Mouse (Mus musculus) CH12.LX (cell line): ENCODE data around the gene Pds5a. TPM values are rescaled to one million over a fixed set of nuclear protein-coding genes. Genes with fewer than 3 reads are reported as not detected.

ENCODE experiments used
- DNase-seq: peaks from one replicate; pipeline ENCODE4 v3.0.0-alpha.2; 2013; ENCODE audit errors: extremely low read depth
- H3K27ac ChIP-seq: 2 replicates; pipeline ENCODE4 v1.5.1; 2012; ENCODE audit warnings: low read depth, mild to moderate bottlenecking, control low read depth, moderate library complexity; ENCODE audit not compliant: insufficient read depth
- H3K27me3 ChIP-seq: replicated peaks from 2 replicates; pipeline ENCODE3; 2012; ENCODE audit warnings: inconsistent platforms
- H3K36me3 ChIP-seq, 2 experiments: replicated peaks in 1 of 2; 2 replicates each; pipeline versions ENCODE3 to v1.6.1; 2012; ENCODE audit warnings: inconsistent platforms in 1 of 2, low read length in 1 of 2, mild to moderate bottlenecking in 1 of 2, mixed read lengths in 1 of 2, moderate library complexity in 1 of 2; ENCODE audit not compliant: control insufficient read depth in 1 of 2, insufficient read depth in 1 of 2
- H3K4me1 ChIP-seq, 2 experiments: 2 replicates each; pipeline ENCODE4 v1.6.1; 2012; ENCODE audit warnings: inconsistent platforms in 1 of 2, moderate library complexity in 1 of 2; ENCODE audit not compliant: insufficient read depth in 2 of 2, control insufficient read depth in 1 of 2
- H3K4me2 ChIP-seq: 2 replicates; pipeline ENCODE4 v1.6.1; 2012; ENCODE audit warnings: low read depth, mild to moderate bottlenecking, control low read depth; ENCODE audit not compliant: poor library complexity, insufficient read depth, severe bottlenecking
- H3K4me3 ChIP-seq, 3 experiments: fragments of 150-350 bp in 1 of 3; sonication (generic) in 1 of 3; replicated peaks in 1 of 3; 2 replicates each; pipeline versions ENCODE3 to v1.5.1; 2011 to 2012; ENCODE audit warnings: low read depth in 2 of 3, low read length in 2 of 3, mild to moderate bottlenecking in 2 of 3, moderate library complexity in 2 of 3, control low read depth in 1 of 3, improper control_type of control experiment in 1 of 3, inconsistent platforms in 1 of 3, mixed read lengths in 1 of 3; ENCODE audit not compliant: poor library complexity in 1 of 3
- H3K79me2 ChIP-seq: replicated peaks from 2 replicates; pipeline ENCODE4 v1.6.1; 2012; ENCODE audit warnings: mild to moderate bottlenecking, moderate library complexity; ENCODE audit not compliant: control insufficient read depth, poor library complexity, insufficient read depth, severe bottlenecking; ENCODE audit errors: extremely low read depth
- H3K9ac ChIP-seq: 2 replicates; pipeline ENCODE4 v1.6.1; 2012; ENCODE audit warnings: low read depth, mild to moderate bottlenecking, control low read depth, moderate library complexity; ENCODE audit not compliant: insufficient read depth
- H3K9me3 ChIP-seq: replicated peaks from 2 replicates; pipeline ENCODE3; 2012; ENCODE audit warnings: low read length, inconsistent platforms, mixed read lengths
- BHLHE40 ChIP-seq: IDR thresholded peaks from 2 replicates; pipeline ENCODE4 v1.6.1; 2011; ENCODE audit warnings: mild to moderate bottlenecking, low read depth, low read length, improper control_type of control experiment
- CHD1 ChIP-seq: IDR thresholded peaks from 2 replicates; pipeline ENCODE4 v1.6.1; 2012; ENCODE audit warnings: low read depth, low read length, improper control_type of control experiment, inconsistent platforms
- CHD2 ChIP-seq: IDR thresholded peaks from 2 replicates; pipeline ENCODE4 v1.6.1; 2011; ENCODE audit warnings: low read length, improper control_type of control experiment
- ELF1 ChIP-seq: IDR thresholded peaks from 2 replicates; pipeline ENCODE4 v1.6.1; 2014; ENCODE audit warnings: low read depth, mild to moderate bottlenecking, inconsistent platforms, low read length, improper control_type of control experiment
- ETS1 ChIP-seq: conservative IDR thresholded peaks from 2 replicates; pipeline ENCODE4 v1.6.1; 2012; ENCODE audit warnings: low read depth, mild to moderate bottlenecking, inconsistent platforms, low read length, improper control_type of control experiment, moderate library complexity
- GABPA ChIP-seq: IDR thresholded peaks from 2 replicates; pipeline ENCODE4 v1.6.1; 2012; ENCODE audit warnings: low read depth, low read length, improper control_type of control experiment, inconsistent platforms; ENCODE audit not compliant: insufficient replicate concordance
- HCFC1 ChIP-seq: IDR thresholded peaks from 2 replicates; pipeline ENCODE4 v1.6.1; 2012; ENCODE audit warnings: low read depth, mild to moderate bottlenecking, inconsistent platforms, low read length, improper control_type of control experiment
- JUN ChIP-seq: IDR thresholded peaks from 2 replicates; pipeline ENCODE4 v1.6.1; 2011; ENCODE audit warnings: low read depth, mild to moderate bottlenecking, low read length, improper control_type of control experiment, moderate library complexity; ENCODE audit not compliant: insufficient read depth
- JUND ChIP-seq: conservative IDR thresholded peaks from 2 replicates; pipeline ENCODE4 v1.6.1; 2011; ENCODE audit warnings: low read depth, low read length, improper control_type of control experiment
- KAT2A ChIP-seq: IDR thresholded peaks from 2 replicates; pipeline ENCODE4 v1.6.1; 2012; ENCODE audit warnings: low read length, improper control_type of control experiment, inconsistent platforms; ENCODE audit not compliant: insufficient replicate concordance
- MAX ChIP-seq: IDR thresholded peaks from 2 replicates; pipeline ENCODE4 v1.6.1; 2011; ENCODE audit warnings: low read length, improper control_type of control experiment
- MXI1 ChIP-seq: IDR thresholded peaks from 2 replicates; pipeline ENCODE4 v1.6.1; 2011; ENCODE audit warnings: mild to moderate bottlenecking, low read depth, low read length, improper control_type of control experiment
- MYC ChIP-seq: IDR thresholded peaks from 2 replicates; pipeline ENCODE4 v1.6.1; 2011; ENCODE audit warnings: low read depth, mild to moderate bottlenecking, improper control_type of control experiment, low read length
- NELFE ChIP-seq: IDR thresholded peaks from 2 replicates; pipeline ENCODE4 v1.6.1; 2011; ENCODE audit warnings: low read depth, low read length, improper control_type of control experiment
- NRF1 ChIP-seq: IDR thresholded peaks from 2 replicates; pipeline ENCODE4 v1.6.1; 2014; ENCODE audit warnings: low read depth, mild to moderate bottlenecking, inconsistent platforms, low read length, improper control_type of control experiment, moderate library complexity
- PAX5 ChIP-seq: IDR thresholded peaks from 2 replicates; pipeline ENCODE4 v1.6.1; 2012; ENCODE audit warnings: low read length, inconsistent platforms, mixed read lengths
- POLR2AphosphoS2 ChIP-seq: IDR thresholded peaks from 2 replicates; pipeline ENCODE4 v1.6.1; 2011; ENCODE audit warnings: low read depth, low read length, improper control_type of control experiment
- RAD21 ChIP-seq: IDR thresholded peaks from 2 replicates; pipeline ENCODE4 v1.6.1; 2011; ENCODE audit warnings: low read depth, mild to moderate bottlenecking, low read length, improper control_type of control experiment, moderate library complexity
- RCOR1 ChIP-seq: conservative IDR thresholded peaks from 2 replicates; pipeline ENCODE4 v1.6.1; 2012; ENCODE audit warnings: low read depth, mild to moderate bottlenecking, inconsistent platforms, low read length, improper control_type of control experiment
- SMC3 ChIP-seq: IDR thresholded peaks from 2 replicates; pipeline ENCODE4 v1.6.1; 2011; ENCODE audit warnings: low read depth, low read length, improper control_type of control experiment
- TBP ChIP-seq: conservative IDR thresholded peaks from 2 replicates; pipeline ENCODE4 v1.6.1; 2011; ENCODE audit warnings: low read depth, low read length, improper control_type of control experiment
- UBTF ChIP-seq: IDR thresholded peaks from 2 replicates; pipeline ENCODE4 v1.6.1; 2012; ENCODE audit warnings: low read depth, mild to moderate bottlenecking, inconsistent platforms, low read length, improper control_type of control experiment, moderate library complexity
- USF2 ChIP-seq: conservative IDR thresholded peaks from 2 replicates; pipeline ENCODE4 v1.6.1; 2011; ENCODE audit warnings: low read depth, low read length, improper control_type of control experiment
- ZC3H11A ChIP-seq: IDR thresholded peaks from 2 replicates; pipeline ENCODE4 v1.6.1; 2012; ENCODE audit warnings: low read depth, mild to moderate bottlenecking, inconsistent platforms, low read length, improper control_type of control experiment
- ZKSCAN1 ChIP-seq: IDR thresholded peaks from 2 replicates; pipeline ENCODE4 v1.6.1; 2012; ENCODE audit warnings: low read depth, inconsistent platforms, low read length, improper control_type of control experiment, borderline replicate concordance
- ZMIZ1 ChIP-seq: IDR thresholded peaks from 2 replicates; pipeline ENCODE4 v1.6.1; 2012; ENCODE audit warnings: low read depth, mild to moderate bottlenecking, inconsistent platforms, low read length, improper control_type of control experiment
- ZNF384 ChIP-seq: IDR thresholded peaks from 2 replicates; pipeline ENCODE4 v1.6.1; 2012; ENCODE audit warnings: low read depth, low read length, improper control_type of control experiment, inconsistent platforms
- dilution Hi-C: fragments of 300-500 bp; cut with MboI; formaldehyde crosslinking; loops from 2 replicates; pipeline ENCODE4 v1.14.3; 2020; ENCODE audit warnings: low sequenced_read_pairs; ENCODE audit not compliant: extremely low pct_unique_long_range_greater_than_20kb, extremely low pct_ligation_motif_present
- in situ Hi-C: fragments of 300-500 bp; cut with MboI; formaldehyde crosslinking; loops from 3 replicates; pipeline ENCODE4 v1.14.3; 2019; ENCODE audit warnings: low sequenced_read_pairs, low pct_ligation_motif_present, low pct_unique_long_range_greater_than_20kb, mixed read lengths
- polyA plus RNA-seq: library from polyadenylated mRNA; unstranded; fragments of >175 nt; gene quantifications from 2 replicates; pipeline ENCODE4 v1.2.1, GENCODE M21; 2012; ENCODE audit warnings: low read depth; ENCODE audit not compliant: insufficient read length
- total RNA-seq, 2 experiments: library from RNA; depleted of rRNA; stranded (reverse); fragments of 300-350 nt in 1 of 2; fragments of >200 nt in 1 of 2; gene quantifications; 2 replicates each; pipeline ENCODE4 v1.2.3; 2012 to 2014

The Pds5a gene
- total and polyA plus RNA-seq, 3 experiments, result 126 to 178 (median 140) TPM

DNA sequence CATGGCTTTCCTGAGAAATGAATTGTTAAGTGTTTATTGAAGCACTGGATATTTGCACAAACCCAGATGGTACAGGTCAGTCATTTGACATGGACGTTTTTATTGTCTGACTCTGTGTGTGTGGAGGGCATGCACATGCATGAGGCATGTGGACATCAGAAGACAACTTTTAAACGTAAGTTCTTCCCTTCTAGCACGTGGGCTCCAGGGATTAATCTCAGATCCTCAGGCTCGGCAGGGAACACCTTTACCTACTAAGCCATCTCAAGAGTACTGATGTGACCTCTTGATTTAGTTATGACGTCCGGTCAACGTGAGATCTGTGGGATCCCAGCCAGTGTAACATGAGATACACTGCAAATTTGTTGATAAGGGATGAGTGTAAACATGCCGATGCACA is 12.2 kb upstream of the Pds5a start:
- dilution Hi-C loops, result no loop called here
- no peaks in the 10 kb centered on the region for H3K79me2 ChIP-seq
- no peak for DNase-seq
- no peaks in the 10 kb centered on the region for H3K9me3 ChIP-seq
- H3K4me1 ChIP-seq, result peaks cover 2 to 8% of the 10 kb centered on the region in 2 experiments; a peak in 3 of 4 replicates
- TF ChIP-seq UBTF (no peak), NELFE (no peak), ZMIZ1 (no peak), ETS1 (no peak), MYC (no peak), MAX (no peak), JUND (no peak), USF2 (no peak), RAD21 (no peak), PAX5 (no peak), ZKSCAN1 (no peak), CHD2 (no peak), ELF1 (no peak), GABPA (no peak), JUN (no peak), POLR2AphosphoS2 (no peak), BHLHE40 (no peak), TBP (no peak)
- no peak overlapping the region for H3K9ac ChIP-seq
- H3K36me3 ChIP-seq, result no peaks in the 10 kb centered on the region
- H3K27me3 ChIP-seq, result no peaks in the 10 kb centered on the region
- H3K27ac ChIP-seq, result no peak overlapping the region
- H3K4me2 ChIP-seq, result no peak overlapping the region
- in situ Hi-C loops, result loop anchor here (25.0 kb wide), 1 partner anchor 698 kb away; no protein-coding TSS in a partner anchor
- H3K4me3 ChIP-seq, result no peak overlapping the region

DNA sequence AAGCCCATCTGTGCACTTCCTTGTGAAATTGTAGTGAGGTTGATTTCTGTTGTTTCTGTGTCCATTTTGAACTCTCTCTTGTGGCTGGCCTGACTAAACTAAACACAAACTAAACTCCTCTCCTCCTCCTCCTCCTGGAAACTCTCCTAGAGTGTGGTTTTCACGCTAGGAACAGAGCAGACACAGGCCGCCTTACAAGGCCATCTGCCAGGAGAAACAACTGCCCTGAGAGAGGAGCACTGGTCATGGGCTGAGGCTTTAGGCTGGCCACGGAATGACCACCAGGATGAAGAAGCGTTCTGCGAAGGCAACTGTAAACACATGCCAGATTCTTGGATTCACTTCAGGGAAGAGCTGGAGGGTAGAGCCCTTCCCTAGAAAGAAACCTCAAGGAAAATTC is 8.9 kb upstream of the Pds5a start:
- dilution Hi-C loops, result no loop called here

More for the DNA sequence above, 8.9 kb upstream of the Pds5a start:
- no peaks in the 10 kb centered on the region; the same call in 1 of the 2 replicates for H3K79me2 ChIP-seq
- TF ChIP-seq ZC3H11A, result no peak
- no peak for TF ChIP-seq NELFE
- TF ChIP-seq CHD1, result no peak
- TF ChIP-seq HCFC1, result no peak
- TF ChIP-seq ZKSCAN1, result no peak
- no peak for TF ChIP-seq USF2
- TF ChIP-seq JUND, result no peak
- no peak for TF ChIP-seq RAD21
- TF ChIP-seq NRF1, result no peak
- no peak for TF ChIP-seq ETS1
- TF ChIP-seq SMC3, result no peak
- no peak for TF ChIP-seq ZNF384
- no peak for TF ChIP-seq UBTF
- no peak for TF ChIP-seq PAX5
- no peak for TF ChIP-seq MXI1
- no peak for TF ChIP-seq RCOR1
- no peak for TF ChIP-seq KAT2A
- TF ChIP-seq POLR2AphosphoS2, result no peak
- TF ChIP-seq JUN, result no peak
- TF ChIP-seq, all 38 proteins: peak for 0
- Histone ChIP-seq H3K9ac (no peak overlapping the region), H3K27ac (no peak overlapping the region), H3K27me3 (no peaks in the 10 kb centered on the region), H3K36me3 (peaks cover 0 to 6% of the 10 kb centered on the region in 2 experiments), H3K4me1 (peaks cover 2 to 25% of the 10 kb centered on the region in 2 experiments), H3K4me2 (no peak overlapping the region), H3K4me3 (no peak overlapping the region), H3K9me3 (no peaks in the 10 kb centered on the region)
- DNase-seq, result no peak
- in situ Hi-C loops, result loop anchor here (25.0 kb wide), 1 partner anchor 695 kb away; no protein-coding TSS in a partner anchor
